In the genomic region with DNA sequence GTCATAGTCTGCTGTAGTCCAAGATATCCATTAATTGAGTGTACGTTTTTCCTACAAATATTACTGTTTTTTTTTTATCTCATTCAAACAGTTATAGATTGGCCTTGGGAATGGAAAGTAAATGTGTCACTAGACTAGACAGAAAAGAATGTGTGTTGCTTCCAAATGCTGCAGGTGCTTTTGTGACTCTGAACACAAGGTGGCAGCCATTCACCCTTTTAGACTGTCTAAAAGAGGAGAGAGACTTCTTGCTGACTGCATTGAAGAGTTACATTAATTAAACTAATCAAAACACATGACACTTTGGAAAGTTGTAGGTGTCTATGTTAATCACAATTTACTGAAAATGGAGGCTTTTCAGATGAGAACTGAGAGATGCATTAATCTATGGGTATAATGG, we compare ENCODE assay signal across 10 mouse cellular contexts.
DNase-seq lines count a peak whose midpoint lies in the region; ATAC-seq and TF ChIP-seq lines count a peak whose summit lies in the region.
"Had no signal": no experiment of that assay in that cellular context is flagged by ENCODE, and none has a peak within 500 bp of the region (broad histone marks: within the 10 kb centered on the region; RNA-seq: fewer than 3 reads in every experiment).

No protein-coding gene starts in this region.

- no peaks in the 10 kb centered on the region for H3K36me3 ChIP-seq in intestine, postnatal 0 days (ENCODE audit: control insufficient read depth, insufficient read depth)
- no peaks in the 10 kb centered on the region for H3K36me3 ChIP-seq in intestine, embryonic 15.5 days
- H3K36me3 ChIP-seq: embryonic facial prominence, embryonic 12.5 days; liver, embryonic 13.5 days had no signal

- no peaks in the 10 kb centered on the region for H3K9me3 ChIP-seq in intestine, postnatal 0 days (ENCODE audit: control insufficient read depth)
- H3K9me3 ChIP-seq in intestine, embryonic 15.5 days, result no peaks in the 10 kb centered on the region
- H3K9me3 ChIP-seq: embryonic facial prominence, embryonic 12.5 days; liver, embryonic 13.5 days had no signal

- H3K4me3 ChIP-seq in intestine, postnatal 0 days (ENCODE audit: low read depth, low read length), result no peak overlapping the region
- no peak overlapping the region for H3K4me3 ChIP-seq in intestine, embryonic 15.5 days (replicated peaks)
- H3K4me3 ChIP-seq: embryonic facial prominence, embryonic 12.5 days; liver, embryonic 13.5 days had no signal

- H3K9ac ChIP-seq in intestine, postnatal 0 days (ENCODE audit: low read depth, low read length), result no peak overlapping the region
- H3K9ac ChIP-seq in intestine, embryonic 15.5 days, result no peak overlapping the region
- H3K9ac ChIP-seq: embryonic facial prominence, embryonic 12.5 days; liver, embryonic 13.5 days had no signal

- ATAC-seq in intestine, postnatal 0 days, result no peak
- no peak for ATAC-seq in intestine, embryonic 15.5 days
- ATAC-seq in Patski, result no peak
- ATAC-seq in granulocyte monocyte progenitor cell, adult 5-6 weeks (replicated peaks; ENCODE audit: poor library complexity, severe bottlenecking), result peak; percentile 55; the same call in 1 of the 2 replicates

- peak; percentile 54 to 64 for DNase-seq in B cell, adult 2 months
- DNase-seq in Patski (ENCODE audit: low read depth, low spot score), result no peak
- DNase-seq in left cerebral cortex, adult 9 months (ENCODE audit: low spot score in 2 of 2), result peak; percentile 3 to 36
- peak; percentile 1 for DNase-seq in skeletal muscle tissue, adult 2 months (ENCODE audit: low read depth, low spot score)
- DNase-seq in gastrocnemius, postnatal 36 days, result no peak
- DNase-seq: liver, embryonic 13.5 days had no signal

- CTCF ChIA-PET in Patski (lab: Charles Lee), result interaction anchor here (1.2 to 1.5 kb wide), 2 partner anchors 10 to 381 kb away, joined by 4 to 6 read pairs; no protein-coding TSS in a partner anchor

- H3K4me2 ChIP-seq in intestine, postnatal 0 days (replicated peaks; ENCODE audit: low read depth), result no peak overlapping the region
- no peak overlapping the region for H3K4me2 ChIP-seq in intestine, embryonic 15.5 days (replicated peaks)
- H3K4me2 ChIP-seq: embryonic facial prominence, embryonic 12.5 days; liver, embryonic 13.5 days had no signal

- no peak overlapping the region for H3K27ac ChIP-seq in intestine, postnatal 0 days (ENCODE audit: low read depth, low read length)
- no peak overlapping the region for H3K27ac ChIP-seq in intestine, embryonic 15.5 days
- H3K27ac ChIP-seq: embryonic facial prominence, embryonic 12.5 days; liver, embryonic 13.5 days had no signal

- H3K27me3 ChIP-seq in intestine, postnatal 0 days (replicated peaks; ENCODE audit: control insufficient read depth, insufficient read depth, low read length), result no peaks in the 10 kb centered on the region
- no peaks in the 10 kb centered on the region for H3K27me3 ChIP-seq in intestine, embryonic 15.5 days (replicated peaks)
- no peaks in the 10 kb centered on the region for H3K27me3 ChIP-seq in Patski
- H3K27me3 ChIP-seq: embryonic facial prominence, embryonic 12.5 days; liver, embryonic 13.5 days had no signal

- intact Hi-C loops in gastrocnemius, postnatal 36 days (cut with DNase I), result no loop called here

- peak; percentile 76 for TF ChIP-seq CTCF in intestine, postnatal 0 days (IDR thresholded peaks at IDR 0.05; ENCODE audit: low read depth)
- TF ChIP-seq CTCF in Patski (IDR thresholded peaks at IDR 0.05), result peak; percentile 67

- WGBS in intestine, postnatal 0 days, result 53% methylated on average over 1 of the region's 1 CpGs
- 67% methylated on average over 1 of the region's 1 CpGs for WGBS in intestine, embryonic 15.5 days

- POLR2A ChIA-PET in Patski (lab: Charles Lee), result no interaction called here

- in situ Hi-C loops in Patski (cut with MboI; ENCODE audit: low pct_unique_long_range_greater_than_20kb), result loop anchor here (5.0 kb wide), 1 partner anchor 380 kb away; no protein-coding TSS in a partner anchor

- H3K4me1 ChIP-seq in intestine, postnatal 0 days (replicated peaks; ENCODE audit: control insufficient read depth, insufficient read depth, low read length), result no peaks in the 10 kb centered on the region
- H3K4me1 ChIP-seq in intestine, embryonic 15.5 days (replicated peaks), result no peaks in the 10 kb centered on the region
- H3K4me1 ChIP-seq: embryonic facial prominence, embryonic 12.5 days; liver, embryonic 13.5 days had no signal

Comparison
In these comparisons a context has a peak if more than half of its experiments do, and no peak if none do; other contexts are left out.
1. DNase-seq: peak in B cell, adult 2 months (2 of 2), left cerebral cortex, adult 9 months (2 of 2) and skeletal muscle tissue, adult 2 months (single experiment); none in Patski (single experiment) and gastrocnemius, postnatal 36 days (0 of 2).